Mouse (Mus musculus) embryonic fibroblast, embryonic 13.5 days (primary cell): ENCODE data around the gene Zfp354c. TPM values are rescaled to one million over a fixed set of nuclear protein-coding genes. Genes with fewer than 3 reads are reported as not detected.

ENCODE experiments used
- H3K27ac ChIP-seq: 2 replicates; pipeline ENCODE4 v1.5.1; 2012; ENCODE audit warnings: low read length, control low read depth, inconsistent platforms; ENCODE audit not compliant: insufficient read depth
- H3K4me1 ChIP-seq: 2 replicates; pipeline ENCODE4 v1.6.1; 2011; ENCODE audit warnings: low read length; ENCODE audit not compliant: control insufficient read depth, insufficient read depth
- H3K4me3 ChIP-seq: 2 replicates; pipeline ENCODE4 v1.5.1; 2011; ENCODE audit warnings: mild to moderate bottlenecking, control low read depth, low read length; ENCODE audit not compliant: insufficient read depth
- CTCF ChIP-seq: IDR thresholded peaks from 2 replicates; pipeline ENCODE4 v1.5.1; 2011; ENCODE audit warnings: mild to moderate bottlenecking, control low read depth, low read length, moderate library complexity, borderline replicate concordance; ENCODE audit not compliant: insufficient read depth
- POLR2A ChIP-seq: IDR thresholded peaks from 2 replicates; pipeline ENCODE4 v1.6.1; 2011; ENCODE audit warnings: low read depth, mild to moderate bottlenecking, control low read depth, low read length, moderate library complexity
- polyA plus RNA-seq: library from polyadenylated mRNA; stranded (reverse); fragments of >200 nt; gene quantifications from 2 replicates; pipeline ENCODE4 v1.2.4, GENCODE M21; 2011; ENCODE audit warnings: low read depth; ENCODE audit not compliant: missing spikeins, insufficient read length

Gene Zfp354c
- 18.2 and 34.8 TPM in 2 replicates for polyA plus RNA-seq

GRCm38 (mm10) chr11:50827010-50827953, at the start of gene Zfp354c:
Gene Zfp354c (minus strand): TSS chr11:50827724.
- peak; percentile 92 for TF ChIP-seq POLR2A
- no peak for TF ChIP-seq CTCF
- Histone ChIP-seq H3K4me1 (peaks cover 4% of the 10 kb centered on the region; the same call in 1 of the 2 replicates), H3K27ac (peak within 1 kb of the TSS; percentile 57), H3K4me3 (peak within 1 kb of the TSS; percentile 78)

- no peak overlapping the region for H3K4me3 ChIP-seq
These were observed 23.6 kb upstream of the Zfp354c start for GRCm38 (mm10) chr11:50850989-50851601.

GRCm38 (mm10) chr11:50850177-50850735, 22.7 kb upstream of the Zfp354c start, which contains the start of gene Grm6:
Gene Grm6 (plus strand): TSS chr11:50850685.
- TF ChIP-seq CTCF (no peak), POLR2A (no peak)
- Histone ChIP-seq H3K27ac (no peak within 1 kb of the TSS), H3K4me1 (no peaks in the 10 kb centered on the region), H3K4me3 (no peak within 1 kb of the TSS; the same call in 1 of the 2 replicates)

More at GRCm38 (mm10) chr11:50850989-50851601, 23.6 kb upstream of the Zfp354c start:
- TF ChIP-seq POLR2A, result no peak
- no peak for TF ChIP-seq CTCF
- Histone ChIP-seq H3K27ac (no peak overlapping the region), H3K4me1 (no peaks in the 10 kb centered on the region)

GRCm38 (mm10) chr11:50849310-50849709, 21.8 kb upstream of the Zfp354c start:
- TF ChIP-seq CTCF (no peak), POLR2A (no peak)
- no peak overlapping the region for H3K4me3 ChIP-seq
- H3K4me1 ChIP-seq, result no peaks in the 10 kb centered on the region
- H3K27ac ChIP-seq, result no peak overlapping the region

GRCm38 (mm10) chr11:50848520-50849137, 21.1 kb upstream of the Zfp354c start:
- H3K4me3 ChIP-seq, result no peak overlapping the region
- H3K4me1 ChIP-seq, result no peaks in the 10 kb centered on the region
- no peak for TF ChIP-seq POLR2A
- TF ChIP-seq CTCF, result no peak
- no peak overlapping the region for H3K27ac ChIP-seq

GRCm38 (mm10) chr11:50847047-50847446, 19.5 kb upstream of the Zfp354c start:
- no peak overlapping the region for H3K4me3 ChIP-seq
- no peak for TF ChIP-seq POLR2A
- TF ChIP-seq CTCF, result 0 out of 2 replicates have a peak, but pooled peaks have one; percentile 24
- no peaks in the 10 kb centered on the region for H3K4me1 ChIP-seq
- no peak overlapping the region for H3K27ac ChIP-seq

- no peaks in the 10 kb centered on the region for H3K4me1 ChIP-seq
- no peak overlapping the region for H3K4me3 ChIP-seq
- no peak overlapping the region for H3K27ac ChIP-seq
- TF ChIP-seq POLR2A (no peak), CTCF (no peak)
These were observed 18.4 kb upstream of the Zfp354c start for GRCm38 (mm10) chr11:50845951-50846350.

- no peak within 1 kb of the TSS for H3K27ac ChIP-seq
- H3K4me1 ChIP-seq, result no peaks in the 10 kb centered on the region
- TF ChIP-seq CTCF (no peak), POLR2A (peak; percentile 62)
- H3K4me3 ChIP-seq, result peak within 1 kb of the TSS; percentile 15
These were observed 13.7 kb upstream of the Zfp354c start, which contains the start of gene Zfp879 for GRCm38 (mm10) chr11:50841023-50841735. Gene Zfp879 (minus strand): TSS chr11:50841552.
